Mouse (Mus musculus): Measurements from ENCODE around the gene Cers1. TPM values are rescaled to one million over a fixed set of nuclear protein-coding genes. Genes with fewer than 3 reads are reported as not detected.

The Cers1 gene
- polyA plus RNA-seq, 1 experiment: 4.4 TPM

DNA sequence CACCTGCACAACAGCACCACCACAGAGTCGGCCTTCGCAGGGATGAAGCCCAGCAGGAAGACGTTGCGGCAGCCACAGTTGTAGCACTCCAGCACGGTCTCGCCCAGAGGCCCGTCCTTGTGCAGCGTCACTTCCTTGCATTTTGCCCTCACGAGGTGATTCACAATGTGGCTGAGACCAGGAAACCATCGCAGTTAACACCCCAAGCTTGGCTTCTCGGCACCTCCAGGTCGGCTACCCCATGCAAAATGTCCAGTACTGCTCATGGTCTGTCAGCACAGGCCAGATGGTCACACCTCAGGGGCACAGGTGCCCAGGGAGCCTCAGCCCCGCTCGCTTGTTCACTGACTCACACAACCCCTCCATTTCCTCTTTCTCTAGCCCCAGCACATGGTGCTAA, 26.4 kb downstream of the Cers1 start:
- Histone ChIP-seq H3K4me2 (ENCODE audit: low read depth) (no peak overlapping the region), H3K27me3 (ENCODE audit: control insufficient read depth, insufficient read depth, insufficient read length) (no peaks in the 10 kb centered on the region), H3ac (ENCODE audit: control insufficient read depth, insufficient read length) (no peak overlapping the region), H3K4me3 (no peak overlapping the region), H3K36me3 (ENCODE audit: control insufficient read depth, insufficient read depth) (peaks cover 11% of the 10 kb centered on the region), H3K79me2 (ENCODE audit: control insufficient read depth, insufficient read depth) (peaks cover 53% of the 10 kb centered on the region)
- TF ChIP-seq SRF (IDR thresholded peaks at IDR 0.05; ENCODE audit: control insufficient read depth, insufficient read length, low read depth): no peak
- TF ChIP-seq TCF12 (IDR thresholded peaks at IDR 0.05; ENCODE audit: insufficient read depth, poor library complexity, severe bottlenecking): no peak
- TF ChIP-seq MYOG (IDR thresholded peaks at IDR 0.05; ENCODE audit: control insufficient read depth in 1 of 3, insufficient read depth in 1 of 3, insufficient read length in 2 of 3, low read depth in 2 of 3): no peak
- TF ChIP-seq REST (IDR thresholded peaks at IDR 0.05; ENCODE audit: insufficient read depth, insufficient read length): no peak
- no peak for TF ChIP-seq MAX (IDR thresholded peaks at IDR 0.05; ENCODE audit: low read depth)
- TF ChIP-seq POLR2A (IDR thresholded peaks at IDR 0.05; ENCODE audit: insufficient read length, low read depth): no peak
- TF ChIP-seq CEBPB (IDR thresholded peaks at IDR 0.05; ENCODE audit: insufficient read depth, poor library complexity, severe bottlenecking): no peak
- no peak for TF ChIP-seq USF1 (IDR thresholded peaks at IDR 0.05; ENCODE audit: low read depth)
- no peak for TF ChIP-seq POLR2AphosphoS2 (IDR thresholded peaks at IDR 0.05; ENCODE audit: insufficient read length, low read depth)
- no peak for TF ChIP-seq TCF3 (IDR thresholded peaks at IDR 0.05; ENCODE audit: insufficient read length, low read depth)
- no peak for TF ChIP-seq MYOD1 (IDR thresholded peaks at IDR 0.05; ENCODE audit: control insufficient read depth in 1 of 3, insufficient read length in 2 of 3, low read depth in 2 of 3)
- TF ChIP-seq E2F4 (IDR thresholded peaks at IDR 0.05; ENCODE audit: insufficient read depth): no peak

DNA sequence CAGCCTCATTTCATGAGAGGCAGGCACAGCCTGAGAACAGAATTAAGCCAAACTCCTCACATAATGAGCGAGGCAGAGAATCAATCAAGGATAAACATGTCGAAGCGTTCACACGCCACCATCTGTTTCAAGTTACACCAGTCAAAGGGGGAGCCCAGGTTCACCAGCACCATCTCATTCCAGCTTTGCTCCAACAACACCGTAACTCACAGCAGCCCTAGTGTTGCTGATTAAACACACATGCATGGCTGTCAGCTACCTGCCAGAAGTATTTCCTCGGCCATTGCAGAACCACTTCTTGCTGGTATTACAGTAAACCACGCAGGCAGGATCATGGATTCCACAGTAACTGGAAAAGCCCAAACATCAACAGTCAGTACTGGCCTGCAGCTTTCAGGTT, 27.5 kb downstream of the Cers1 start:
- Histone ChIP-seq H3ac (ENCODE audit: control insufficient read depth, insufficient read length) (no peak overlapping the region), H3K4me3 (no peak overlapping the region), H3K79me2 (ENCODE audit: control insufficient read depth, insufficient read depth) (peaks cover 63% of the 10 kb centered on the region), H3K36me3 (ENCODE audit: control insufficient read depth, insufficient read depth) (peaks cover 11% of the 10 kb centered on the region), H3K27me3 (ENCODE audit: control insufficient read depth, insufficient read depth, insufficient read length) (no peaks in the 10 kb centered on the region), H3K4me2 (ENCODE audit: low read depth) (no peak overlapping the region)
- no peak for TF ChIP-seq POLR2A (IDR thresholded peaks at IDR 0.05; ENCODE audit: insufficient read length, low read depth)
- TF ChIP-seq TCF12 (IDR thresholded peaks at IDR 0.05; ENCODE audit: insufficient read depth, poor library complexity, severe bottlenecking): no peak
- no peak for TF ChIP-seq MAX (IDR thresholded peaks at IDR 0.05; ENCODE audit: low read depth)
- no peak for TF ChIP-seq POLR2AphosphoS2 (IDR thresholded peaks at IDR 0.05; ENCODE audit: insufficient read length, low read depth)
- no peak for TF ChIP-seq SRF (IDR thresholded peaks at IDR 0.05; ENCODE audit: control insufficient read depth, insufficient read length, low read depth)
- TF ChIP-seq CEBPB (IDR thresholded peaks at IDR 0.05; ENCODE audit: insufficient read depth, poor library complexity, severe bottlenecking): no peak
- TF ChIP-seq E2F4 (IDR thresholded peaks at IDR 0.05; ENCODE audit: insufficient read depth): no peak
- no peak for TF ChIP-seq MYOG (IDR thresholded peaks at IDR 0.05; ENCODE audit: control insufficient read depth in 1 of 3, insufficient read depth in 1 of 3, insufficient read length in 2 of 3, low read depth in 2 of 3)
- no peak for TF ChIP-seq TCF3 (IDR thresholded peaks at IDR 0.05; ENCODE audit: insufficient read length, low read depth)

DNA sequence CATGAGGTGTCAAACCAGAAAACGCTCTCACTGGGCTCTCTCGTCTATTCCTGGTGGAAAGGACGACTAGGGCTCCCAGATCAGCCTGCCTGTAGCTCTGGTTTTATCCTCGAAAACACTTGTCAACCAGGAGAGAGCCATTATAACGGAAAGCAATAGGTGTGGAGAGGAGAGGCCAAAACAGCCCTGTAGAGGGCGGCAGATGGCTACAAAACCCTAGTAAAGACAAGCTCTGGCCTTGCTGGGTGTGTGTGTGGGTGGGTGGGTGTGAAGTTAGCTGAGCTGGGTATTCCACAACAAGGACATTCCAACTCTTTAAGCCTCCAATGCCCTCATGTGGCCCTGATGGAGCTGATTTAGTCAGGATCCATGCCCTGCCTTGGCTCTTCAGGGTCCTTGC, 28.1 kb downstream of the Cers1 start:
- no peak for TF ChIP-seq SRF (IDR thresholded peaks at IDR 0.05; ENCODE audit: control insufficient read depth, insufficient read length, low read depth)
- TF ChIP-seq MYOD1 (IDR thresholded peaks at IDR 0.05; ENCODE audit: control insufficient read depth in 1 of 3, insufficient read length in 2 of 3, low read depth in 2 of 3): no peak
- no peak for TF ChIP-seq MYOG (IDR thresholded peaks at IDR 0.05; ENCODE audit: control insufficient read depth in 1 of 3, insufficient read depth in 1 of 3, insufficient read length in 2 of 3, low read depth in 2 of 3)
- no peak for TF ChIP-seq MAX (IDR thresholded peaks at IDR 0.05; ENCODE audit: low read depth)
- TF ChIP-seq TCF12 (IDR thresholded peaks at IDR 0.05; ENCODE audit: insufficient read depth, poor library complexity, severe bottlenecking): no peak
- TF ChIP-seq E2F4 (IDR thresholded peaks at IDR 0.05; ENCODE audit: insufficient read depth): no peak
- no peak for TF ChIP-seq TCF3 (IDR thresholded peaks at IDR 0.05; ENCODE audit: insufficient read length, low read depth)
- no peak for TF ChIP-seq REST (IDR thresholded peaks at IDR 0.05; ENCODE audit: insufficient read depth, insufficient read length)
- TF ChIP-seq USF1 (IDR thresholded peaks at IDR 0.05; ENCODE audit: low read depth): no peak
- Histone ChIP-seq H3K79me2 (ENCODE audit: control insufficient read depth, insufficient read depth) (peaks cover 70% of the 10 kb centered on the region), H3K36me3 (ENCODE audit: control insufficient read depth, insufficient read depth) (peaks cover 9% of the 10 kb centered on the region), H3K27me3 (ENCODE audit: control insufficient read depth, insufficient read depth, insufficient read length) (no peaks in the 10 kb centered on the region), H3K4me2 (ENCODE audit: low read depth) (no peak overlapping the region), H3ac (ENCODE audit: control insufficient read depth, insufficient read length) (no peak overlapping the region), H3K4me3 (no peak overlapping the region)

DNA sequence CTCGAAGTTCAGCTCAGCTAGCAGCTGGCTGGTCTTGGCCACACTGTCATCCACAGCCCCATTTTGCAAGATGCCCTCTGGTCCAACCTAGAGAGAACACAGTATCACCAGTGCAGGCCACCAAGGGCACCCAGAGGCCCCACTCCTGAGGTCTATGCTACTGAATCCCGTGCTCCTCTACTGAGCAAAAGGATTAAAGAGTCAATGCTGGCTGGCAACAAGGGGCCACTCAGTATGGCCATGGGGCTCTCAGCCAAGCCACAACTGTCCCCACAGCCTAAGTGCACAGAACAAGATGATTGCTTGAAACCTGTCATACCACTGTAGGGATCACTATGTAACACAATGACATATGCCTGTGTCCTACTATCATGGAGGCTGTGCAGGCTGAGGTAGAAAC, 28.7 kb downstream of the Cers1 start:
- H3K4me2 ChIP-seq (ENCODE audit: low read depth): no peak overlapping the region
- TF ChIP-seq USF1 (IDR thresholded peaks at IDR 0.05; ENCODE audit: low read depth): no peak
- TF ChIP-seq E2F4 (IDR thresholded peaks at IDR 0.05; ENCODE audit: insufficient read depth): no peak
- H3K36me3 ChIP-seq (ENCODE audit: control insufficient read depth, insufficient read depth): peaks cover 5% of the 10 kb centered on the region
- no peak overlapping the region for H3K4me3 ChIP-seq
- H3K79me2 ChIP-seq (ENCODE audit: control insufficient read depth, insufficient read depth): peaks cover 75% of the 10 kb centered on the region
- H3K27me3 ChIP-seq (ENCODE audit: control insufficient read depth, insufficient read depth, insufficient read length): no peaks in the 10 kb centered on the region
- no peak overlapping the region for H3ac ChIP-seq (ENCODE audit: control insufficient read depth, insufficient read length)

DNA sequence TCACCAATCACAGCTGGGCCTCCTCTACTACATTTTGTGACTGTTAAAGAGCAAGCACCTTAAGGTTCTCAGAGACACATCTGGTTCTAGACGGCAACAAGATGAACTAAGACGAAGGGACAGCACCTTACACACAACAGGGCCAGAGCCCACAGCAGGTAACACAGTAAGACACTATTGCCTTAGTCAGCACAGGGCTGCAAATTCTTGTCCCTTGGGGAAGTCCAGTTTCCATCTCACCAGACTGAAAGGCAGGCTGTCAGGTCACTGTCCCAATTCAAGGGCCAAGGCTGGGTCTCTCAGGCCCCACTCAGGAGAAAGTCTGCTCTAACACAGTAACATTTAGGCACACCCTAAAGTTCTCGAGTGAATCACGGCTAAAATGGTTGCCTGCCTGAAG, 31.9 kb downstream of the Cers1 start:
- H3K4me2 ChIP-seq (ENCODE audit: low read depth): no peak overlapping the region
- H3K79me2 ChIP-seq (ENCODE audit: control insufficient read depth, insufficient read depth): peaks cover 100% of the 10 kb centered on the region
- TF ChIP-seq E2F4 (IDR thresholded peaks at IDR 0.05; ENCODE audit: insufficient read depth): no peak
- H3K4me3 ChIP-seq: no peak overlapping the region
- H3K27me3 ChIP-seq (ENCODE audit: control insufficient read depth, insufficient read depth, insufficient read length): no peaks in the 10 kb centered on the region
- H3K36me3 ChIP-seq (ENCODE audit: control insufficient read depth, insufficient read depth): no peaks in the 10 kb centered on the region
- no peak overlapping the region for H3ac ChIP-seq (ENCODE audit: control insufficient read depth, insufficient read length)
